Mouse (Mus musculus): ENCODE results near the gene Pih1d1. TPM values are rescaled to one million over a fixed set of nuclear protein-coding genes. Genes with fewer than 3 reads are reported as not detected.
"Not testable (repeated sequence)": the region's sequence is repeated elsewhere in the genome, so short reads cannot be mapped to it uniquely, and the experiment has no call there.

Pih1d1 gene
- polyA plus RNA-seq, 1 experiment = 62.5 TPM

GRCm38 (mm10) chr7:45144368-45145174 lies 9.5 kb upstream of the Pih1d1 start:
- no peak for DNase-seq (ENCODE audit: low read depth, low spot score)
- WGBS = 88% methylated on average over 13 of the region's 13 CpGs

- WGBS = 95% methylated on average over 8 of the region's 8 CpGs
These were observed 8.6 kb upstream of the Pih1d1 start for GRCm38 (mm10) chr7:45145460-45145859.

GRCm38 (mm10) chr7:45147267-45147666 lies 6.8 kb upstream of the Pih1d1 start:
- WGBS = 94% methylated on average over 11 of the region's 11 CpGs
- no peak for DNase-seq (ENCODE audit: low read depth, low spot score)

More at GRCm38 (mm10) chr7:45145460-45145859, 8.6 kb upstream of the Pih1d1 start:
- no peak for DNase-seq (ENCODE audit: low read depth, low spot score)

DNA sequence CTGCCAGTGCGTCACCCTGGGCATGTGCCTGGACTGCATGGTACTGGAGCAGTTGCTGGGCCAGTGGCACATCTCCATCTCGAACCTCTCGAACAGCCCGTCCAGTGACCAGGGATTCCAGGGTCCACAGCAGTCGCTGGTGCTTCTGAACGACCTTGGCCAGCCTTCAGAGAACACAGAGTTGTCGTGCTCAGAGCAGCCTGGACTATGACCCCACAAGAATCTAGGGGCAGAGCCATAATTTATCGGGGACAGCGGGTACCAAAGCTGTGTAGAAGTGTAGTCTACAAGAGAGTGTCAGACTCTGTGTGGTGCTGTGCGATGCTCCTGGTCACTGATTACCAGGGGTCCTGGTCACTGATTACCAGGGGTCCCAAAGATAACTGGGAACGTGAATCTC lies 6.2 kb upstream of the Pih1d1 start:
- WGBS = 83% methylated on average over 11 of the region's 11 CpGs
- DNase-seq (ENCODE audit: low read depth, low spot score) = no peak

DNA sequence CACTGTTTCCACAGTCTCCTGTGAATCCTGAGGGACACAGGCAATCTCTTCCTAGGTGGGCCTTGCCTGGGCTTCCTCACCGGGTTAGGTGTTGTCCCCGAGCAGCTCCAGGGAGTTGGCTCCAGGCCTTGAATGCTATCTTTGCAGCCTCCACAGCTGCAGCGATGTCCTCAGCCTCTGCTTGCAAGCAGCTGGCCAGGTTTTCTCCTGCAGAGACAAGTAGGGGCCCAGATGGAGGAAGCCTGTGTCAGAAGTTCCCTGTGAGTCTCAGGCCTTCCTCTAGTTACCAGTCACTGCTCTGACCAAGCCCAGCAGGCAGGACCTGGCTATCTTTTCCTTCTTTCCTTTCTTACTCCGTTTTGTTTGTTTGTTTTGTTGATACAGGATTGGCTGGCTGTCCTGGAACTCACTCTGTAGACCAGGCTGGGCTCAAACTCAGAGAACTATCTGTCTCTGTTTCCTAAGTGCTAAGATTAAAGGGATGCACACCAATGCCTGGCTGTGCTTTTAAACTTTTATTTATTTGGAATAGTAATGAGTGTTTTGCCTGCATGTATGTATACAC lies 5.5 kb upstream of the Pih1d1 start:
- DNase-seq (ENCODE audit: low read depth, low spot score) = no peak

DNA sequence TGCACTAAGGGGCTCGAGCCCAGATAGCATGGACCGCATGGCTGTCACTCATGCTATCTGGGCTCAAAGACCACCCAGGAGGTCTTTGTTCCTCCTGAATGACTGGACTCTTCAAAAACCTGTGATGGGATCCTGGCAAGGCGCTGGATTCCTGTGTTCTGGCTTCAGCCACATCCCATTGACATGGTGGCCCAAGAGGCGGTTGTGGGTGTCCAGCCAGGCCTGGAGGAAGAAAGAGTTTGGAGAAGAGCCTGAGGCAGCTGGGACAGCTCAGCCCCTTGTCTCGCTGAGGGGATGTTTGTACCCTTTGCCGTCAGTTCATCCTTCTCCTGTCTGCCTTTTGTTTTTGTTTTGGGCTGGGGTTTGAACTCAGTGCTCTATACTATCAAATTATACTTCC lies 4.6 kb upstream of the Pih1d1 start:
- 83% methylated on average over 6 of the region's 6 CpGs for WGBS

More for the DNA sequence above, 5.5 kb upstream of the Pih1d1 start:
- 56% methylated on average over 4 of the region's 4 CpGs for WGBS

GRCm38 (mm10) chr7:45150321-45150720 lies 3.8 kb upstream of the Pih1d1 start:
- DNase-seq (ENCODE audit: low read depth, low spot score) = no peak
- WGBS = 78% methylated on average over 4 of the region's 4 CpGs

More for the DNA sequence above, 4.6 kb upstream of the Pih1d1 start:
- no peak for DNase-seq (ENCODE audit: low read depth, low spot score)

DNA sequence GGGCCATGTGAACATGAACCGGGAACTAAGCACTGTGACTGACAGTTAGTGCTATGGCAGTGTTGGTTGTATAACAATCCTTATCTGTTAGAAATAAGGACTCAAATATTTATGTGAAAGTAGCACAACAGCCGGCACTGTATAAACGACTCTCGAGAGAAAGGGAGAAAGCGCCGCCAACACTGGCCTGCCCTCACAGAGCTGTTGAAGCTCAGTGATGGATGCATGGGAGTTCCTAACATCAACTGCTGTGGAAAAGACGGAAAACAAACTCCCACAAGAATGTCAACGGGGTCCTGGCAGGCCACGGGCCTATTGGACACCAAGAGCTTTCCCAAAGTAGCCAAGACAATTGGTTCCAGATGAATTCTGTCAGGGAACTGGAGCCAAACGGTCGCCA lies 2.8 kb upstream of the Pih1d1 start:
- DNase-seq (ENCODE audit: low read depth, low spot score) = no peak
- WGBS = 63% methylated on average over 11 of the region's 11 CpGs

GRCm38 (mm10) chr7:45153052-45153451 lies 1.1 kb upstream of the Pih1d1 start:
- not testable (repeated sequence) for DNase-seq (ENCODE audit: low read depth, low spot score)
- 57% methylated on average over 2 of the region's 2 CpGs for WGBS

GRCm38 (mm10) chr7:45153586-45153985 lies 517 bp upstream of the Pih1d1 start:
- no peak for DNase-seq (ENCODE audit: low read depth, low spot score)
- under 1% methylated on average over 5 of the region's 5 CpGs for WGBS

GRCm38 (mm10) chr7:45154993-45155514 lies 951 bp downstream of the Pih1d1 start:
- 52% methylated on average over 12 of the region's 12 CpGs for WGBS
- DNase-seq (ENCODE audit: low read depth, low spot score) = no peak

- DNase-seq (ENCODE audit: low read depth, low spot score) = no peak
- WGBS = 78% methylated on average over 9 of the region's 9 CpGs
These were observed 1.5 kb downstream of the Pih1d1 start for GRCm38 (mm10) chr7:45155590-45155989.

GRCm38 (mm10) chr7:45156206-45156605 lies 2.1 kb downstream of the Pih1d1 start:
- no peak for DNase-seq (ENCODE audit: low read depth, low spot score)
- 95% methylated on average over 15 of the region's 15 CpGs for WGBS

DNA sequence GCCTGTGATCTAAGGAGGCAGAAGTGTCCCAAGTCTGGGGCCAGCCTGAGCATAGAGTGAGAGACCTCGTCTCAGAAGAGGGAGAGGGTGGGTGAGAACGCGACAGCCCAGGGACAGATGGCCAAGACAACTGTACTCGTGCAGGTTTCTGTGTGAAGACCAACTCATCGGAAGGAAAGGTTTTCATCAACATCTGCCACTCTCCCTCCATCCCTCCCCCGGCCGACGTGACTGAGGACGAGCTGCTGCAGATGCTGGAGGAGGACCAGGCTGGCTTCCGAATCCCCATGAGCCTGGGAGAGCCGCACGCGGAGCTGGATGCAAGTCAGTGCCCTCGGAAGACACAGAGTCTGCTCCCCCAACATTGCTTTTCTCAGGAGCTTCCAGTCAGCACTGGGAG lies 3.4 kb downstream of the Pih1d1 start:
- DNase-seq (ENCODE audit: low read depth, low spot score) = no peak
- 88% methylated on average over 14 of the region's 14 CpGs for WGBS

DNA sequence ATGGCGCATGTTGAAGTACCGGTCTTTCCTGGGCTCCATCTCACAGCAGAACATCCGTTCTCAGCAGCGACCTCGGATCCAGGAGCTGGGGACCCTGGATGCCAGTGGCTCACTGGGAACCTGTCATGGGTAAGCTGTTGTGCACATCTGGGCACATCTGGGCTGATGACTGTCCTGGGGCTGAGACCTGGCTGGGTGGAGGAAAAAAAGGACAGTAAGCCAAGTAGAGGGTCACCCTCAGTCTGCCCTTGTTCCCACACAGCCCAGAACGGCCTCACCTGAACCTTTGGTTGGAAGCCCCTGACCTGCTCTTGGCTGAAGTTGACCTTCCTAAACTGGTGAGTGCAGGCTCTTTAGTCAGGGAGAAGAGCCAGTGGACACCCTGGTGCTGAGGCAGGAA lies 4.9 kb downstream of the Pih1d1 start:
- WGBS = 91% methylated on average over 6 of the region's 6 CpGs
- DNase-seq (ENCODE audit: low read depth, low spot score) = no peak

- 91% methylated on average over 6 of the region's 6 CpGs for WGBS
- no peak for DNase-seq (ENCODE audit: low read depth, low spot score)
These were observed 6.3 kb downstream of the Pih1d1 start for GRCm38 (mm10) chr7:45160316-45160800.

GRCm38 (mm10) chr7:45160866-45161265 lies 6.8 kb downstream of the Pih1d1 start:
- 88% methylated on average over 3 of the region's 3 CpGs for WGBS
- no peak for DNase-seq (ENCODE audit: low read depth, low spot score)

GRCm38 (mm10) chr7:45161612-45162473 lies 7.7 kb downstream of the Pih1d1 start:
- peak; percentile 44 for DNase-seq (ENCODE audit: low read depth, low spot score)
- WGBS = 4% methylated on average over 35 of the region's 35 CpGs

DNA sequence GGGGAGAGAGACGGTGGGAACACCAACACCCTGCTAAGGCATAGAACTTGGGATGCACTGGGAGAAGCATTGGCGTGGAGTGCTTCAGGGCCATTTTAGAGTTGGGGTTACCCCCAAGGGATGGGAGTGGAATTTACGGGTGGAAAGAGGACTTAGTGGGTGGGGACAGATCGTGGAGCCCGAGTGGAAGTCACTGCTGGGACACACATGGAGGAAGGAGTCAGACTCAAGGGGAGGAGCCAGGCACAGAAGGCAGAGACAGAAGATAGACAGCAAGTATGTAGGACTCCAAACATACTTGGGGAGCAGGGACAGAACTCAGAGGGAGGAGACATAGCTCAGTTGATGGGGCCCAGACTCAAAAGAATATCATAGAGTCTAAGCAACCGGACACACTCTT lies 8.4 kb downstream of the Pih1d1 start:
- 24% methylated on average over 6 of the region's 6 CpGs for WGBS
- no peak for DNase-seq (ENCODE audit: low read depth, low spot score)
